Mouse (Mus musculus) stomach, postnatal 0 days (tissue): Measurements from ENCODE around the gene Ap1g2. TPM values are rescaled to one million over a fixed set of nuclear protein-coding genes. Genes with fewer than 3 reads are reported as not detected.

Experiments used
- ATAC-seq: fragments of 200-750 bp; cut with Nextera tagmentation; 2 replicates; pipeline ENCODE4 v1.8.0; 2017; ENCODE audit not compliant: low FRiP score, low TSS enrichment
- DNase-seq: peaks from one replicate; pipeline ENCODE4 v3.0.0-alpha.2; 2016; ENCODE audit warnings: low spot score
- H3K27ac ChIP-seq: fragments of 300-500 bp; sonication (generic); replicated peaks from 2 replicates; pipeline ENCODE4 v1.5.1; 2014; ENCODE audit warnings: mild to moderate bottlenecking, control low read depth
- H3K27me3 ChIP-seq: fragments of 300-500 bp; sonication (generic); 2 replicates; pipeline ENCODE4 v1.6.1; 2014; ENCODE audit warnings: low read length; ENCODE audit not compliant: control insufficient read depth, insufficient read depth
- H3K36me3 ChIP-seq: fragments of 300-500 bp; sonication (generic); 2 replicates; pipeline ENCODE4 v1.6.1; 2014; ENCODE audit warnings: low read length, mixed read lengths; ENCODE audit not compliant: control insufficient read depth, insufficient read depth
- H3K4me1 ChIP-seq: fragments of 300-500 bp; sonication (generic); replicated peaks from 2 replicates; pipeline ENCODE4 v1.6.1; 2014; ENCODE audit warnings: antibody characterized with exemption; ENCODE audit not compliant: control insufficient read depth, insufficient read depth
- H3K4me2 ChIP-seq: fragments of 300-500 bp; sonication (generic); replicated peaks from 2 replicates; pipeline ENCODE4 v1.6.1; 2014; ENCODE audit warnings: low read depth, mild to moderate bottlenecking, control low read depth, moderate library complexity
- H3K4me3 ChIP-seq: fragments of 300-500 bp; sonication (generic); 2 replicates; pipeline ENCODE4 v1.5.1; 2014; ENCODE audit warnings: low read depth, low read length, control low read depth
- H3K9ac ChIP-seq: fragments of 300-500 bp; sonication (generic); 2 replicates; pipeline ENCODE4 v1.6.1; 2014; ENCODE audit warnings: mild to moderate bottlenecking, low read length, control low read depth, mixed read lengths
- H3K9me3 ChIP-seq: fragments of 300-500 bp; sonication (generic); 2 replicates; pipeline ENCODE4 v1.6.1; 2016; ENCODE audit warnings: low read length; ENCODE audit not compliant: control insufficient read depth
- CTCF ChIP-seq: IDR thresholded peaks from 2 replicates; pipeline ENCODE4 v1.5.1; 2016; ENCODE audit warnings: antibody characterized with exemption, low read depth, mild to moderate bottlenecking, moderate library complexity
- EP300 ChIP-seq: optimal IDR thresholded peaks from 2 replicates; pipeline ENCODE3; 2016; ENCODE audit warnings: antibody characterized with exemption
- WGBS: fragments of 180-500 bp; shearing (Covaris S2); extraction: QIAGEN DNeasy Blood & Tissue Kit; methylation state at CpG from one replicate; pipeline ENCODE4 v1.1.7; 2014; 5-methylcytosine and 5-hydroxymethylcytosine counted together
- polyA plus RNA-seq: library from polyadenylated mRNA; unstranded; fragments of >200 nt; fragmentation: Nextera tagmentation; extraction: Ambion mirVana; gene quantifications from 2 replicates; pipeline ENCODE4 v1.2.1, GENCODE M21; 2015

Ap1g2 gene
- polyA plus RNA-seq, 1 experiment from 2014 or later, result 26.4 TPM

DNA sequence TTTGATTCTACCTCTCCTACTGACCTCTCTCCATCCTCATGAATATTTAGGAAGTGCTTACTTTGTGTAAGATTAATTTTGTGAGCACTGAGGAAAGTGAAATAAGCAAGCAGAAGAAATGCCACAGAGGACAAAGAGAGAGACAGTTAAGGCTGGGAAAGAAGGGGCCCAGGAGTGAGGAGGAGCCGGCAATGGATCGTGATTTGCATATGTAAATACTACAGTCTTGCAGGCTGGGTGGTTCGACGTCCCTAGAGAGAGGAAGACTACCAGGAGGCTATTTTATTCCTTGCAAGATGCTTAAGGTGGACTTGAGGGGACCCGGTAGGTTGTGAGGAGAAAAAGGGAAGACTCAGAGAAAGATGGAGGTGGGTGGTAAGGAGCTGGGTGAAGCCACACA, 25.3 kb downstream of the Ap1g2 start:
- H3K4me3 ChIP-seq, result no peak overlapping the region
- DNase-seq, result no peak
- 41% methylated on average over 5 of the region's 5 CpGs for WGBS
- no peaks in the 10 kb centered on the region for H3K27me3 ChIP-seq
- no peaks in the 10 kb centered on the region for H3K36me3 ChIP-seq
- H3K27ac ChIP-seq, result no peak overlapping the region
- no peak overlapping the region for H3K9ac ChIP-seq
- H3K4me2 ChIP-seq, result no peak overlapping the region
- TF ChIP-seq CTCF (no peak), EP300 (no peak)
- H3K9me3 ChIP-seq, result no peaks in the 10 kb centered on the region
- no peaks in the 10 kb centered on the region for H3K4me1 ChIP-seq
- no peak for ATAC-seq

DNA sequence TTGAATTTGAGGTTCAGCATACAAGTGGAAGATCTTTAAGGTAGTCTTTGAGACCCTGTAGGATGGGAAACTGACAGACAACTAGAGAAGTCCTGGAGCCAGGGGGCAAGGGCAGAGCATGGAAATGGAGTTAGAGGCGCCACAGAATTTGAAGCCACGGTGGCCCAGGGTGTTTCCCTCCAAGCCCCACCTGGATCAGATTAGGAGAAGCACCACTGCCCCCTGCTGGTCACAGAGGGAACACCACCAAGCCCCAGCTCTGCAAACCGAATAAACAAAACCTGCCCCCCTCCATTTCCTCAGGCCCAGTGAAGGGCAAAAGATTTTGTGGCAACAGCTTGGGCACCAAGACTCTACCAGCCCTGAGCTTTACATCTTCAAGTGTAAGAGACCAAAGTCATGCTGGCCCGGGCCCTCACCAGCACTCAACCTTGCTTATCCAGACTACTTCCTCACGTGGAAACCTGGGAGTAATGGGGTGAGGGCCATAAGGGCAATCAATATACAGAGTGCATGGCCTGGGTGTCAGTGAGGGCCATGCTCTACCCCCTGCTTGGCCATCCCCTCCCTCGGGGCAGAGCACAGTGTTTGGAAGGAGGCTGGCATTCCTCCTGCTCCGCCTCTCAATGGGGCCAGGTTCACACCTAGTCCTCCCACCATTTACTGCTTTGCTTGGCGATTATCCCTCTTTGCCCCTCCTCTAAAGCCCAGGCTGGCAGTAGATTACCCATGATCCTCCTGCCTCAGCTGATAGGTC, 27.0 kb downstream of the Ap1g2 start:
- Histone ChIP-seq H3K4me3 (no peak overlapping the region), H3K27me3 (no peaks in the 10 kb centered on the region), H3K9me3 (no peaks in the 10 kb centered on the region), H3K36me3 (no peaks in the 10 kb centered on the region), H3K9ac (0 out of 2 replicates have a peak overlapping the region, but pooled peaks have one; percentile 18), H3K4me1 (no peaks in the 10 kb centered on the region), H3K4me2 (peak overlapping the region; percentile 34), H3K27ac (no peak overlapping the region)
- DNase-seq (peak; percentile 86), ATAC-seq (peak; percentile 49)
- WGBS, result 21% methylated on average over 8 of the region's 8 CpGs
- TF ChIP-seq CTCF (peak; percentile 91), EP300 (no peak)

DNA sequence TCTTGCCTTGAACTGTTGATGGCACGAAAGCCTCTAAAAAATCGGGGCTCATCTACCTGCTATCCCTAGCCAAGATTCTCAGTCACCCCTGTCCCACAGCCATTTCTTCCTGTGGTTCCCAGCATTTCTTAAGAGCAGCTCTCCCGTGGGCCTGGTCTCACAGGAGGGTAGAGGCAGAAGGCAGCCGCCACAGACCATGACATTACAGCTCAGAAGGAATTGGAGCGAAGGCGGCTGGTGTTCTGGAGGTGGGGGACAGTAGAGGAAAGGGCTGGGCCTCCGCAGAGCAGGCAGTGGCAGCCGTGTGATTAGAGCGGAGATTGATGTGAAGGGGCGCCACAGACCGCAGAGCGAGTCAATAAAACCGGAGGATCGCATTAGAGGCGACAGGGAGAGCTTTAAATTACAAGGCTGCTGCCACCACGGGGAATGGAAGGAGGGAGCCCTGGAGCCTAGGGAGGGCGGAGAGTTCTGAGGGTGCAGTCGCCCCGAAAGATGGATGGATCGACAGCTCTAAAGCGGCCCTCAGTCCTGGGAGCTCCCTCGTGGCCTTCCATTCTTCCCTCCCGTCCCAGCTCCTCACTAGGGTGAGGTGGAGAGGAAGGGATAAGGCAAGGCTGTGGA, 27.9 kb downstream of the Ap1g2 start:
- Histone ChIP-seq H3K4me2 (peak overlapping the region; percentile 34), H3K36me3 (no peaks in the 10 kb centered on the region), H3K4me3 (0 out of 2 replicates have a peak overlapping the region, but pooled peaks have one; percentile 1), H3K4me1 (no peaks in the 10 kb centered on the region), H3K27ac (no peak overlapping the region), H3K27me3 (no peaks in the 10 kb centered on the region), H3K9me3 (no peaks in the 10 kb centered on the region), H3K9ac (0 out of 2 replicates have a peak overlapping the region, but pooled peaks have one; percentile 18)
- 16% methylated on average over 23 of the region's 23 CpGs for WGBS
- no peak for DNase-seq
- no peak for ATAC-seq
- TF ChIP-seq EP300, result no peak
- TF ChIP-seq CTCF, result no peak

DNA sequence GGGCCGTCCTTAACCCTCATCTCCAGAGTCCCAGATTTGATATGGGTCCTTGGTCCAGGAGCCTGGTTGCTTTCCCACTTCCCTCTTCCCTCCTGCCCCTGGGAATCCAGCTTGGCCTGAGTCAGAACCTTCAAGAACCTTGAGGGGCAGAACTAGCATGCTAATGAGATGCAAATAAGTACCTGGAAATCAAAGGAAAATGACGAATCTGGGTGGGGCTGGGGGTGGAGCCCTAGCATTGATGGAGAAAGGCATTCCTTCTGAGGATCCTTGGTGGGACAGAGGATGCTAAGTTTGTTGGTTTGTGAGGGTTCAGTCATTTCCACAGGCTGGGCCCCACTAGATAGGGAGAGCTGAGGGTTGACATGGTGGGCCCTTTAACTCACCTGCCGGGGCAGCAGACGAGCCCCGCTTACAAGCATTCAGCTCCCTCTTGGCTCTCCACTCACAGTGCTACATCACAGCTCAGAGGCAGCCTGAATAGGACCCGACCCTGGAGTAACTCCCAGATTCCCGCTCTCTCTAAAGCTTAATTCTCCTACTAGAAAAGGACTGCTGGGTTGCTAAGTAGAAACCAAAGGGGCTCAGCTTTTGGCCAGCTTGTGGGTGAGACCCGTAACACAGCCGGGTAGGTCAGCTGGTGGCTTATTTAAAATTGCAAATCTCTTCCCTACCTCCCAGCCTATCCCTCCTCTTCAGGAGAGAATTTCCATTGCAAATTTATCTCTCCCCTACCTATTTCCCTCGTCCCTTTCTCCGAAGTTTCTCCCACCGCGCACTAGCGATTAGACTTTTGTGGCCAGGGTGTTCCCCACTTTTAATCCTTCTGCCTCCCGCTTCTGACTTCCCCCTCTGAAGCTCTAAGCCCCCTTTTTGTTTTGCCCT, 28.7 kb downstream of the Ap1g2 start:
- no peaks in the 10 kb centered on the region for H3K4me1 ChIP-seq

DNA sequence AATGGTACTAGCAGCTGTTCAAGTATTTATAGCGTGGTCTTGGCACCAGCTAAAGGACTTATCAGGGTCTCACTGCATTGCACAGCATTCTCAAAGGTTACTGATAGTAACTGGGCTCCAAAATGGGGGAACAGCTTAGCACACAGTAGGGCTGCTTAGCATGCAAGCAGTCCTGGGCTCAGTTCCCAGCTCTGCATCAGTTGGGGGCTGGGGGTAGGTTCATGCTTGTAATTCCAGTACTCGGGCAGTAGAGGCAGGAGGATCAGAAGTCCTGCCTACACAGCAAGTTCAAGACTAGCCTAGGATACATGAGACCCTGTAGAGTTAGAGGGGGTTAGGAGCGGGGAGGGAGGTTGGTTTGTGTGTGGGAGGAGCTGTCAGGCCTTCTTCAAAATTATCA, 29.4 kb downstream of the Ap1g2 start:
- H3K9me3 ChIP-seq, result no peaks in the 10 kb centered on the region
- DNase-seq (no peak), ATAC-seq (no peak)
- WGBS, result 73% methylated on average over 3 of the region's 3 CpGs
- H3K4me2 ChIP-seq, result no peak overlapping the region
- TF ChIP-seq CTCF, result no peak
- no peak for TF ChIP-seq EP300
- H3K27ac ChIP-seq, result no peak overlapping the region
- H3K4me1 ChIP-seq, result no peaks in the 10 kb centered on the region
- no peaks in the 10 kb centered on the region for H3K27me3 ChIP-seq
- H3K4me3 ChIP-seq, result no peak overlapping the region
- no peaks in the 10 kb centered on the region for H3K36me3 ChIP-seq
- H3K9ac ChIP-seq, result no peak overlapping the region

More for the DNA sequence above, 28.7 kb downstream of the Ap1g2 start:
- TF ChIP-seq CTCF (no peak), EP300 (no peak)
- Histone ChIP-seq H3K27ac (no peak overlapping the region), H3K9ac (no peak overlapping the region), H3K4me3 (no peak overlapping the region), H3K36me3 (no peaks in the 10 kb centered on the region), H3K4me2 (no peak overlapping the region), H3K9me3 (no peaks in the 10 kb centered on the region), H3K27me3 (no peaks in the 10 kb centered on the region)
- WGBS, result 54% methylated on average over 15 of the region's 15 CpGs
- DNase-seq (no peak), ATAC-seq (no peak)
